Mouse (Mus musculus) kidney, embryonic 15.5 days (tissue): ENCODE data around the gene Acsbg1. TPM values are rescaled to one million over a fixed set of nuclear protein-coding genes. Genes with fewer than 3 reads are reported as not detected.
"Not testable (repeated sequence)": the region's sequence is repeated elsewhere in the genome, so short reads cannot be mapped to it uniquely, and the experiment has no call there.

Experiments used
- ATAC-seq: fragments of 200-750 bp; cut with Nextera tagmentation; replicated peaks from 2 replicates; pipeline ENCODE4 v1.8.0; 2017; ENCODE audit warnings: moderate TSS enrichment; ENCODE audit not compliant: low FRiP score
- H3K27ac ChIP-seq: fragments of 300-500 bp; sonication (generic); 2 replicates; pipeline ENCODE4 v1.5.1; 2015; ENCODE audit warnings: mild to moderate bottlenecking, inconsistent platforms
- H3K27me3 ChIP-seq: fragments of 300-500 bp; sonication (generic); 2 replicates; pipeline ENCODE4 v1.6.1; 2015; ENCODE audit warnings: inconsistent platforms
- H3K36me3 ChIP-seq: fragments of 300-500 bp; sonication (generic); 2 replicates; pipeline ENCODE4 v1.6.1; 2015; ENCODE audit warnings: inconsistent platforms
- H3K4me1 ChIP-seq: fragments of 300-500 bp; sonication (generic); 2 replicates; pipeline ENCODE4 v1.6.1; 2015; ENCODE audit warnings: inconsistent platforms
- H3K4me2 ChIP-seq: fragments of 300-500 bp; sonication (generic); 2 replicates; pipeline ENCODE4 v1.6.1; 2015; ENCODE audit warnings: moderate library complexity, mild to moderate bottlenecking, inconsistent platforms
- H3K4me3 ChIP-seq: fragments of 300-500 bp; sonication (generic); replicated peaks from 2 replicates; pipeline ENCODE4 v1.5.1; 2015; ENCODE audit warnings: mild to moderate bottlenecking, inconsistent platforms
- H3K9ac ChIP-seq: fragments of 300-500 bp; sonication (generic); 2 replicates; pipeline ENCODE4 v1.6.1; 2015; ENCODE audit warnings: mild to moderate bottlenecking, inconsistent platforms
- H3K9me3 ChIP-seq: fragments of 300-500 bp; sonication (generic); replicated peaks from 2 replicates; pipeline ENCODE4 v1.6.1; 2016; ENCODE audit warnings: inconsistent platforms
- WGBS: fragments of 180-500 bp; shearing (Covaris S2); methylation state at CpG from one replicate; pipeline ENCODE4 v1.1.7; 2015; ENCODE audit warnings: mixed read lengths; 5-methylcytosine and 5-hydroxymethylcytosine counted together
- polyA plus RNA-seq: library from polyadenylated mRNA; unstranded; fragments of >200 nt; fragmentation: Nextera tagmentation; extraction: Ambion mirVana; gene quantifications from 2 replicates; pipeline ENCODE4 v1.2.1, GENCODE M21; 2015

Acsbg1 gene
- polyA plus RNA-seq, 1 experiment from 2014 or later, result 4.6 TPM

- H3K4me2 ChIP-seq, result no peak overlapping the region
- H3K4me1 ChIP-seq, result no peaks in the 10 kb centered on the region
- no peak overlapping the region for H3K9ac ChIP-seq
- no peaks in the 10 kb centered on the region for H3K27me3 ChIP-seq
- no peak for ATAC-seq
- peaks cover 74% of the 10 kb centered on the region for H3K36me3 ChIP-seq
- H3K9me3 ChIP-seq, result no peaks in the 10 kb centered on the region
- no peak overlapping the region for H3K27ac ChIP-seq
- H3K4me3 ChIP-seq, result no peak overlapping the region
- WGBS, result 75% methylated on average over 2 of the region's 2 CpGs
Measured at GRCm38 (mm10) chr9:54602386-54602785, 59.3 kb downstream of the Acsbg1 start.

- Histone ChIP-seq H3K36me3 (peaks cover 95% of the 10 kb centered on the region), H3K9me3 (no peaks in the 10 kb centered on the region), H3K4me3 (no peak overlapping the region), H3K4me1 (no peaks in the 10 kb centered on the region), H3K4me2 (no peak overlapping the region), H3K9ac (no peak overlapping the region), H3K27ac (no peak overlapping the region), H3K27me3 (no peaks in the 10 kb centered on the region)
- ATAC-seq, result no peak
- WGBS, result 92% methylated on average over 15 of the region's 15 CpGs
Measured at GRCm38 (mm10) chr9:54596752-54597465, 64.8 kb downstream of the Acsbg1 start.

- H3K9ac ChIP-seq, ATAC-seq, H3K9me3 ChIP-seq, H3K27me3 ChIP-seq, H3K4me3 ChIP-seq, H3K4me2 ChIP-seq, H3K4me1 ChIP-seq, H3K27ac ChIP-seq: not testable (repeated sequence)
- 80% methylated on average over 4 of the region's 4 CpGs for WGBS
- peaks cover 84% of the 10 kb centered on the region for H3K36me3 ChIP-seq
Measured at GRCm38 (mm10) chr9:54593652-54594051, 68.0 kb downstream of the Acsbg1 start.

GRCm38 (mm10) chr9:54587863-54588262 lies 73.8 kb downstream of the Acsbg1 start:
- WGBS, result 47% methylated on average over 4 of the region's 4 CpGs
- no peak for ATAC-seq
- Histone ChIP-seq H3K4me3 (peak overlapping the region; percentile 91), H3K9ac (no peak overlapping the region), H3K27me3 (no peaks in the 10 kb centered on the region), H3K4me2 (peak overlapping the region; percentile 90), H3K27ac (no peak overlapping the region), H3K4me1 (peaks cover 21% of the 10 kb centered on the region), H3K9me3 (no peaks in the 10 kb centered on the region), H3K36me3 (peaks cover 29% of the 10 kb centered on the region)

- Histone ChIP-seq H3K9ac (peak within 1 kb of the TSS; percentile 92), H3K4me1 (peaks cover 21% of the 10 kb centered on the region), H3K27me3 (no peaks in the 10 kb centered on the region), H3K36me3 (peaks cover 15% of the 10 kb centered on the region), H3K9me3 (no peaks in the 10 kb centered on the region), H3K27ac (peak within 1 kb of the TSS; percentile 18; the same call in 1 of the 2 replicates), H3K4me2 (peak within 1 kb of the TSS; percentile 90), H3K4me3 (peak within 1 kb of the TSS; percentile 91)
- under 1% methylated on average over 73 of the region's 73 CpGs for WGBS
- ATAC-seq, result peak; percentile 99
Measured at GRCm38 (mm10) chr9:54586199-54587061, 75.2 kb downstream of the Acsbg1 start, which contains the start of gene Idh3a. TSS of gene Idh3a (plus strand) at chr9:54586334.

- 32% methylated on average over 5 of the region's 5 CpGs for WGBS
- Histone ChIP-seq H3K27me3 (no peaks in the 10 kb centered on the region), H3K4me3 (peak overlapping the region; percentile 91), H3K9me3 (no peaks in the 10 kb centered on the region), H3K27ac (no peak overlapping the region), H3K4me1 (peaks cover 21% of the 10 kb centered on the region), H3K36me3 (peaks cover 11% of the 10 kb centered on the region), H3K9ac (no peak overlapping the region), H3K4me2 (peak overlapping the region; percentile 90)
- ATAC-seq, result peak; percentile 35
Measured at GRCm38 (mm10) chr9:54585839-54586198, 75.9 kb downstream of the Acsbg1 start.

GRCm38 (mm10) chr9:54584127-54584526 lies 77.5 kb downstream of the Acsbg1 start:
- ATAC-seq, H3K36me3 ChIP-seq, H3K27ac ChIP-seq, H3K9ac ChIP-seq, H3K9me3 ChIP-seq, H3K4me2 ChIP-seq, H3K27me3 ChIP-seq, H3K4me3 ChIP-seq: not testable (repeated sequence)
- peaks cover 21% of the 10 kb centered on the region for H3K4me1 ChIP-seq
- 84% methylated on average over 2 of the region's 2 CpGs for WGBS

- Histone ChIP-seq H3K9ac (no peak overlapping the region), H3K4me2 (no peak overlapping the region), H3K4me1 (peaks cover 21% of the 10 kb centered on the region), H3K36me3 (no peaks in the 10 kb centered on the region), H3K27ac (no peak overlapping the region), H3K9me3 (no peaks in the 10 kb centered on the region), H3K4me3 (no peak overlapping the region), H3K27me3 (no peaks in the 10 kb centered on the region)
- no peak for ATAC-seq
- WGBS, result 75% methylated on average over 1 of the region's 1 CpGs
Measured at GRCm38 (mm10) chr9:54583712-54584111, 78.0 kb downstream of the Acsbg1 start.

- Histone ChIP-seq H3K9ac (no peak overlapping the region), H3K27me3 (no peaks in the 10 kb centered on the region), H3K4me3 (no peak overlapping the region), H3K27ac (no peak overlapping the region), H3K4me2 (no peak overlapping the region), H3K36me3 (no peaks in the 10 kb centered on the region), H3K4me1 (0 out of 2 replicates have a peak, but pooled peaks cover 2% of the 10 kb centered on the region), H3K9me3 (no peaks in the 10 kb centered on the region)
- 57% methylated on average over 9 of the region's 9 CpGs for WGBS
- no peak for ATAC-seq
Measured at GRCm38 (mm10) chr9:54571130-54571839, 90.4 kb downstream of the Acsbg1 start.

- 41% methylated on average over 2 of the region's 2 CpGs for WGBS
- H3K27ac ChIP-seq, result no peak overlapping the region
- no peaks in the 10 kb centered on the region for H3K36me3 ChIP-seq
- H3K27me3 ChIP-seq, result no peaks in the 10 kb centered on the region
- no peak overlapping the region for H3K4me3 ChIP-seq
- peaks cover 5% of the 10 kb centered on the region; the same call in 1 of the 2 replicates for H3K4me1 ChIP-seq
- H3K9ac ChIP-seq, result no peak overlapping the region
- ATAC-seq, result no peak
- H3K4me2 ChIP-seq, result no peak overlapping the region
- no peaks in the 10 kb centered on the region for H3K9me3 ChIP-seq
Measured at GRCm38 (mm10) chr9:54568732-54569131, 92.9 kb downstream of the Acsbg1 start.

GRCm38 (mm10) chr9:54566958-54567357 lies 94.7 kb downstream of the Acsbg1 start:
- WGBS, result 50% methylated on average over 4 of the region's 4 CpGs
- Histone ChIP-seq H3K27me3 (no peaks in the 10 kb centered on the region), H3K4me1 (peaks cover 5% of the 10 kb centered on the region; the same call in 1 of the 2 replicates), H3K36me3 (no peaks in the 10 kb centered on the region), H3K9ac (no peak overlapping the region), H3K9me3 (no peaks in the 10 kb centered on the region), H3K27ac (peak overlapping the region; percentile 58), H3K4me3 (no peak overlapping the region), H3K4me2 (no peak overlapping the region)
- ATAC-seq, result no peak; the same call in 1 of the 2 replicates
